Mouse (Mus musculus): ENCODE results near the gene C8b. TPM values are rescaled to one million over a fixed set of nuclear protein-coding genes. Genes with fewer than 3 reads are reported as not detected.

The C8b gene
- total RNA-seq, 2 experiments from 2014 or later = not detected

GRCm38 (mm10) chr4:104805414-104806257 lies 39.5 kb downstream of the C8b start:
- intact Hi-C loops (cut with DNase I) = no loop called here
- DNase-seq = no peak

DNA sequence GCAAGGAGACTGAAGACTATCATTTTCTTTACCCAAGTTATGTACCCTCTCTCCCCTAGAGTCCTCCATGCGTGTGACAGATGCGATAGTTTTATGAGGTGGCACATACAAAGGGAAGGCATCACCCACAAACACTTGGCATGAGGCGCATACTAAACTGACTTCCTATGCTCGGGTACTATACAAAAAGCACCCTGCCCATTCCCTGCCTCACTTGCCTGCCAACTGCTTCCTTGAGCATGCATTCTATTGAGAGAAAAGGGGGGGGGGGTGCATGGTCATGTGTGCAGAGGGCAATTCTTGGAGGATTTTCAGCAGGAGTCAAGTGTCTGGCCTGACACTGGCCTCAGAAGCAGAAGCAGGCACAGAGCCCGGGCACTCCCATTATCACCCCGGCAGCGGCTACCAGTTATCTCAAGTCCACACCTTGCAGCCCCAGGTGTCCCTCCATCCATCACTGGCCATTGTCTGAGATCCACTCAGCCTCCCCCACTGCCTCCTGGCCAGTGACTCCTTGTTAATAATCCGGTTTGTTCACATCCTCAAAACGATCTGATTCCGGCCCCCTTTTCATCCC lies 44.7 kb downstream of the C8b start:
- DNase-seq = no peak
- intact Hi-C loops (cut with DNase I) = no loop called here

GRCm38 (mm10) chr4:104813617-104814016 lies 47.5 kb downstream of the C8b start:
- no peak for DNase-seq
- intact Hi-C loops (cut with DNase I) = no loop called here

DNA sequence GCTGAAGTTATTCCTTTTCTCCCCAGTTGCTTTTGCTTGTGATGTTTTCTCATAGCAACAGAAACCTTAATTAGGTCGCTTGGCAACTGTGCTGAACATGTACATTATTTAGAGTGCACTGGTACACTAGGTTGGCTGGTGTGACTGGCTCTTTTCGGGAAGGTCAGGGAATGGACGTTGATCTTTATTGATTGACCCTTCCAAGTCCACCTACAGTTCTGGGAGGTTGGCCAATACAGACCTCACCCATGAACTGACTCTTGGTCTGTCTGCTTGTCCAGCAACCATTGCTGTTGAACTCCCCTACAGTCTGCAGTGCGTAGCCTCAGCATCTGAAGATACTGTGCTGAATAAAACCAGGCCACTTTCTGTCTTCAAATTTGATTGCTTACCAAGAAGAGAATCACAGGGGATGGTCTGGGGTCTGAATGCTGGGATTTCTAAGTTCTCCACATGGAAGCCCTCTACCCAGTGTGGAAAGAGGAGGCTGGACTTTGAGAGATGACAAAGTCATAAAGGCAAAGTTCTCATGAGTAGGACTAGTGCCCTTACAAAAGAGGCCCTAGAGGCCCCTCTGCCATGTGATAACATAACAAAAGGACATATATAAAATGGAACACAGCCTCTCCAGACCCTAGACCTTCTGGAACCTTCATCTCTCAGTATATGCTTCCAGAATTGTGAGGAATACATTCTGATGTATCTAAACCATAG lies 50.6 kb downstream of the C8b start:
- intact Hi-C loops (cut with DNase I) = no loop called here
- no peak for DNase-seq

DNA sequence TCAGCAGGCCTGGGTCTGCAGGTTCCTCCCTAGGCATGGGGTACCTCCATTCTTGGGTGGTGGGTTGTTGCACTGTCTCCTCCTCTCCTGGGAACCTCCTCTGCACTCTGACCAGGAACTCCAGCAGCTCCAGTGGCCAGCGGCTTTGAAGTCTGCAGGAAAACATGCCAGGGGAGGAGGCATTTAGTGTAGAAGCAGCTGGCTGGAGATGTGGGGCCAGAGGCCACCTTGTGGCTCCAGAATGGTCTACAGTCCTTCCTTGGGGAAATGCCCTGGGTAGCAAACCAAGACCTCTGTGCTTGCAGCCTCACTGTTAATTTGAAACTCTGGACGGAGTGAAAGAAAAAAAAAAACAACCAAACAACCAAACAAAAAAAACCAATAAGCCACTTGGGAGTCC lies 51.4 kb downstream of the C8b start:
- no peak for DNase-seq
- intact Hi-C loops (cut with DNase I) = no loop called here

DNA sequence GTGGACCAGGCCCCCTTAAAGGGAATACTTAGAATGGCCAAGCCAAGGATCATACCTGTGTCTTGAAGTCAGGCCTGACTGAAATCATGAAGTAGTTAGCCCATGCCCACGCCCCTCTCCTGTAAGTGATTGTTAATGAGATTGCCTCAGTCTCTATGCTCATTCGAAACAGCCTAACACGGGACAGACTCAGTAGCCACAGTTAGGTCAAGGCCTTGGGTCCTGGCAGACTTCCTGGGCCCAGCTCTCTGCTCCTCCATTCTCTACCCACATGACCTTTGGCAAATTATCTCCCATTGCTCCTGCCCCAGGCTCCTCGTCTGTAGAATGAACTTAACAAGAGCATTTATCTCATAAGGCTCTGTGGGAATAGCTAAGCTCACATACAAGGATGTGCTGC lies 52.9 kb downstream of the C8b start:
- intact Hi-C loops (cut with DNase I) = no loop called here
- DNase-seq = no peak

GRCm38 (mm10) chr4:104819891-104820290 lies 53.8 kb downstream of the C8b start:
- DNase-seq = no peak
- intact Hi-C loops (cut with DNase I) = no loop called here

DNA sequence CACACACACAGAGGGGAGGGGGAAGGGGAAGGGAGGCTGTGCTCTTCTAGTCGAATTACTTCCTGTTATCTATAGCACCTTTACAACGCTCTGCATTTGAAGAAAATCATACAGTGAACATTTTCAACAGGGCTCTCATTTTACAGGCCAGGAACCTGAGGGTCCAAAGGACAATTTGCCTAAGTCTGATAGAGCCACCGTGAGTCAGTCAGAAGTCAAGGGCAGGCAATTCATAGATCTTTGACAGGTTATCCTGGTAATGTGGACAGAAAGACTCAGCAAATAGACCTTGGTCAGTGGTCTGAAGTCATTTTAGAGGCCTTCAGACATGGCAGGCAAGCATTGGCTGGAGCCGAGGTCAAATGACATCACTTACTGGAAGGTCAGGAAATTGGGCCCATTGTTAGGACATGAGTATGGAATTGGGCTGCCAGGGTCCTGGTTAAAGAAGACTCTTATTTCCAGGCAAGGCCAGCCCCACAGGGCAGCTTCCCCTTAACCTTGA lies 57.5 kb downstream of the C8b start:
- no peak for DNase-seq
- intact Hi-C loops (cut with DNase I) = no loop called here

DNA sequence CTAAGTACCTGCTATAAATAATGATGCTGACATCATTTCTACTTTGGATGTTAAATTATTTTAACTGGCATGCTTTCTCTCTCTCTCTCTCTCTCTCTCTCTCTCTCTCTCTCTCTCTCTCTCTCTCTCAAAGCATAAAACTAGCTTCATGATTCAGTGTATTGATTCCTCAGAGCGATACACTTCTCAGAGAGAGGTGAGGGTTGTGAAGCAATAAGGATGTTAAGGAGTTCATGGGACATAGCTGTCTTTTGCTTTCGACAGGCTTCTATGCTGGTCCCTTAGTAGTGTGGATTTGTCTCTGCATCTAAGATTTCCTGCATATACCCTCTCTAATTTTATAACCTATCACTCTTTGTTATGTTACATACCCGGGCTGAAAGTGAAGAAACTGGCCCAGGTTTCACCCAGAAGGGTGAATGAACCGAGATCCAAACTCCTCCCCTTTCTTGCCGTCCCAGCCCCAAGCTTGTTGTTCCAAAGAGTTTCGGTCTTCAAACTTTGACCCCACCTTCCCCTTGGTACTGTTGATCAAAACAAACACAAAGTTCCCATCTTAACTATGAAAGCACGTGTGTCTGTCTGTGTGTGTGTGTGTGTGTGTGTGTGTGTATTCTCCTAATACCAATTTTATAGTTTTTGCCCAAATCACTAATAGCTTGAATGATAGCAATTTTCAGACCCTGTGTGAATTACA lies 58.4 kb downstream of the C8b start:
- intact Hi-C loops (cut with DNase I) = no loop called here
- DNase-seq = no peak

DNA sequence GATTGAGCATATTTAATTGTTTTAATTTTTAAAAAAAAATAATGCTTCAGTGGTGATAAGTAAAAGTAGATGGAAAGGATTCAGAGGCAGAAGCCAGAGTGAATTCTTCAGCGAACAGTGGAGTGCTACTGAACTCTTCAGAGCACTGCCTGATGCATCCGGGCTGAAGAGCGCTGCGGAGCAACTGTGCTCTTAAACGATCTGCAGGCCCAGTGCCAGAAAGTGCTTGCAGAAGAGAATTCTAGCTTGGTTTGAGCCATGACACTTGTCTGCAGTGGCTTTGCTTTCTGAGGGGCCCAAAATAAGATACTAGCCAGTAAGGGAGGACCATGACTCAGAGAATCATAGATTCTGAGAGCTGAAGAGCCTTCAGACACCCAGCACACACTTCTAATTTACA lies 62.8 kb downstream of the C8b start:
- DNase-seq = no peak
- intact Hi-C loops (cut with DNase I) = no loop called here

DNA sequence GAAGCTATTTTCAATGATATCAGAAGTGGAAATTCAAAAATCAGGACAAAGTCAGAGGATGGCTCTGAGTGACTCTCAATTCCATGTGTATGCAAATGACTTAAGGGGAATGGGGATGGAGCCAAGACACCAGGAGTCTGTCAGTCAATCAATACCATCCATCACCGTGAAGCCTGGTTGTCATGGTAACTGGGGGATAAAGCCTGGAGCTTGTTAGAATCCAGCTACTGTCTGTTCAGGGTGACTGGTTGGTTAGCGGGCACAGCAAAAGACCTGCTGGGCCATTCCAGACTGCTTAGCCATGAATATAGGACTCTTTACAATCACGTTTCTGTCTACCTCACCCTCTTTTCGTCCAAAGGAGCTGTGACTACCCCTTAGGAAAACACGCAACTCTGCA lies 69.0 kb downstream of the C8b start:
- intact Hi-C loops (cut with DNase I) = no loop called here
- no peak for DNase-seq

GRCm38 (mm10) chr4:104838342-104838741 lies 72.2 kb downstream of the C8b start:
- intact Hi-C loops (cut with DNase I) = no loop called here
- DNase-seq = no peak

DNA sequence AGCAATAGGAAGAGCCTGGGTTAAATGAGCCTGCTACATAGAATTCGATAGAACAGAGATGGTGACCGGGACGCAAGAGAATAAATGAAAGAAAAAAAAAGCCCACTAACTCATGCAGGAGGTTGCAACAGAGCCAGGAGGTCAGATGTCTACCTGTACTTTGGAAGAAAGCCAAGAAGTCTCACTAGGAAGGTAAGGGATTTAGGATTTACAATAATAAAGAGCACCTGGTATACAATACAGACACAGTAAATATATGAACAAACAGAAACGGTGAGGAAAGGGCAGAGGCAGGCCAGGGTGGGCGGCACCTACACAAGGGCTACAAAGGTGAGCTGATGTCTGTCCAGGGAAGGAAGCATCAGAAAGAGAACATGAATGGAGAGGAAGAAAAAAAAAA lies 76.1 kb downstream of the C8b start:
- no peak for DNase-seq
- intact Hi-C loops (cut with DNase I) = no loop called here

- no peak for DNase-seq
- intact Hi-C loops (cut with DNase I) = no loop called here
These were observed 77.4 kb downstream of the C8b start for GRCm38 (mm10) chr4:104843546-104843945.

Other genes with a start within 250 kb of the C8b start
- gene Gm17662, start 91.0 kb downstream of the C8b start, total RNA-seq (2021) = not detected
- gene C8a, start 110.1 kb downstream of the C8b start, total RNA-seq (2021) = not detected
- gene Fyb2, start 147.1 kb downstream of the C8b start, total RNA-seq (2021) = under 1 TPM in 1 of 2 experiments, not detected in 1; 0.10 TPM

All from gastrocnemius, postnatal 36 days (tissue).